Mouse (Mus musculus): ENCODE measurements around the gene Gnmt.
A peak's percentile ranks its signal among the peaks of the same experiment; 100 is the strongest.

DNA sequence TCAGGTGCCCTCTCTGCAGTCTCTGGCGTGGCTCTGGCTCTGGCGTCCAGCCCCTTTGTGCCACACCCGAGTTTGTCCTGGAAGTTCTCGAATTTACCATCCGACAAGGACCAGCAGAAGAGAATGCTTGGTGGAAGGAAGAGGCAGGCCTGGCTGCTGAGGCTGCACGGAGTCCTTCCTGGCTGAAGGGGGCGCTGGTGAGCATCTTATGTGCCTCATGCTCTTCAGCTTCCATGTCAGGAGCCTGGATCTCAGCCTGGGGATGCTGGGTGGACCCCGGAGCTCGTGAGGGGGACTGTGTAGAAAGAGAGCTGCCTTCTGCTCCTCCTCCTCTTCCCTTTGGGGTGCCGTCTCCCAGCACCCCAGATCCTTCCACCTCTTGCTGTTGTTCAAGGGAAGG, 7.2 kb upstream of the Gnmt start:
- no peak for TF ChIP-seq POLR2A (IDR thresholded peaks at IDR 0.05; ENCODE audit: borderline replicate concordance, low read depth, low read length)
- peak; percentile 56 for TF ChIP-seq CTCF (IDR thresholded peaks at IDR 0.05; ENCODE audit: low read depth, low read length)

All from bone marrow macrophage, adult 2 months (primary cell).